Mouse (Mus musculus) intestine, postnatal 0 days (tissue): ENCODE data around the gene Rexo1. TPM values are rescaled to one million over a fixed set of nuclear protein-coding genes. Genes with fewer than 3 reads are reported as not detected.
A peak's percentile ranks its signal among the peaks of the same experiment; 100 is the strongest.
"Not testable (repeated sequence)": the region's sequence is repeated elsewhere in the genome, so short reads cannot be mapped to it uniquely, and the experiment has no call there.

Experiments
- ATAC-seq: fragments of 200-750 bp; cut with Nextera tagmentation; 2 replicates; pipeline ENCODE4 v1.8.0; 2017; ENCODE audit warnings: mild to moderate bottlenecking, moderate TSS enrichment, moderate library complexity
- H3K27ac ChIP-seq: fragments of 300-500 bp; sonication (generic); 2 replicates; pipeline ENCODE4 v1.5.1; 2014; ENCODE audit warnings: mild to moderate bottlenecking, low read depth, low read length, moderate library complexity
- H3K27me3 ChIP-seq: fragments of 300-500 bp; sonication (generic); replicated peaks from 2 replicates; pipeline ENCODE4 v1.6.1; 2014; ENCODE audit warnings: low read length, mixed read lengths; ENCODE audit not compliant: control insufficient read depth, insufficient read depth
- H3K36me3 ChIP-seq: fragments of 300-500 bp; sonication (generic); 2 replicates; pipeline ENCODE4 v1.6.1; 2014; ENCODE audit warnings: mild to moderate bottlenecking, moderate library complexity; ENCODE audit not compliant: control insufficient read depth, insufficient read depth
- H3K4me1 ChIP-seq: fragments of 300-500 bp; sonication (generic); replicated peaks from 2 replicates; pipeline ENCODE4 v1.6.1; 2014; ENCODE audit warnings: antibody characterized with exemption, low read length, mixed read lengths; ENCODE audit not compliant: control insufficient read depth, insufficient read depth
- H3K4me2 ChIP-seq: fragments of 300-500 bp; sonication (generic); replicated peaks from 2 replicates; pipeline ENCODE4 v1.6.1; 2014; ENCODE audit warnings: low read depth, mild to moderate bottlenecking, moderate library complexity
- H3K4me3 ChIP-seq: fragments of 300-500 bp; sonication (generic); 2 replicates; pipeline ENCODE4 v1.5.1; 2014; ENCODE audit warnings: low read depth, low read length
- H3K9ac ChIP-seq: fragments of 300-500 bp; sonication (generic); 2 replicates; pipeline ENCODE4 v1.6.1; 2014; ENCODE audit warnings: mild to moderate bottlenecking, low read depth, low read length
- H3K9me3 ChIP-seq: fragments of 300-500 bp; sonication (generic); 2 replicates; pipeline ENCODE4 v1.6.1; 2016; ENCODE audit warnings: mixed run types; ENCODE audit not compliant: control insufficient read depth
- CTCF ChIP-seq: sonication (generic); IDR thresholded peaks from 2 replicates; pipeline ENCODE4 v1.5.1; 2016; ENCODE audit warnings: low read depth, mild to moderate bottlenecking, control low read depth, antibody characterized with exemption, moderate library complexity
- WGBS: fragments of 180-500 bp; shearing (Covaris S2); extraction: QIAGEN DNeasy Blood & Tissue Kit; methylation state at CpG from one replicate; pipeline ENCODE4 v1.1.7; 2014; 5-methylcytosine and 5-hydroxymethylcytosine counted together
- polyA plus RNA-seq: library from polyadenylated mRNA; unstranded; fragments of >200 nt; fragmentation: Nextera tagmentation; extraction: Ambion mirVana; gene quantifications from 2 replicates; pipeline ENCODE4 v1.2.1, GENCODE M21; 2015

Gene Rexo1
- polyA plus RNA-seq, 1 experiment from 2014 or later, result 9.1 TPM

DNA sequence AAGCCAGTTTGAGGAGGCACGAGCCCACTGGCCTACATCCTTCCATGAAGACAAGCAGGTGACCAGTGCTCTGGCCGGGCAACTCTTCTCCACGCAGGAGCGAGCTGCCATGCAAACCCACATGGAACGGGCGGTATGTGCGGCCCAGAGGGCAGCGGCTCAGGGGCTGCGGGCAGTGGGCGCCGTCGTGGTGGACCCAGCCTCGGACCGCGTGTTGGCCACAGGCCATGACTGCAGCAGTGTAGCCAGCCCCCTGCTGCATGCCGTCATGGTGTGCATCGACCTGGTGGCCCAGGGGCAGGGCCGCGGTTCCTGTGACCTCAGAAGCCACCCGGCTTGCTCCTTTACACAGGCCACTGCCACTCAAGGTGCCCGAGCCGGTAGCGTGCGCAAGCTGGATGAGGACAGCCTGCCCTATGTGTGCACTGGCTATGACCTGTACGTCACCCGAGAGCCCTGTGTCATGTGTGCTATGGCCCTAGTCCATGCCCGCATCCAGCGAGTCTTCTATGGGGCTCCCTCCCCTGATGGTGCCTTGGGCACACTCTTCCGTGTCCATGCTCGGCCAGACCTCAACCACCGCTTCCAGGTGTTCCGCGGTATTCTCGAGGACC lies 45.5 kb upstream of the Rexo1 start:
- no peak for TF ChIP-seq CTCF
- WGBS, result 93% methylated on average over 32 of the region's 34 CpGs
- no peak overlapping the region for H3K9ac ChIP-seq
- no peaks in the 10 kb centered on the region for H3K9me3 ChIP-seq
- H3K27ac ChIP-seq, result peak overlapping the region; percentile 60
- ATAC-seq, result no peak
- H3K4me1 ChIP-seq, result no peaks in the 10 kb centered on the region; the same call in 1 of the 2 replicates
- no peaks in the 10 kb centered on the region for H3K27me3 ChIP-seq
- H3K4me3 ChIP-seq, result no peak overlapping the region
- peak overlapping the region; percentile 47 for H3K4me2 ChIP-seq
- peaks cover 39% of the 10 kb centered on the region for H3K36me3 ChIP-seq

DNA sequence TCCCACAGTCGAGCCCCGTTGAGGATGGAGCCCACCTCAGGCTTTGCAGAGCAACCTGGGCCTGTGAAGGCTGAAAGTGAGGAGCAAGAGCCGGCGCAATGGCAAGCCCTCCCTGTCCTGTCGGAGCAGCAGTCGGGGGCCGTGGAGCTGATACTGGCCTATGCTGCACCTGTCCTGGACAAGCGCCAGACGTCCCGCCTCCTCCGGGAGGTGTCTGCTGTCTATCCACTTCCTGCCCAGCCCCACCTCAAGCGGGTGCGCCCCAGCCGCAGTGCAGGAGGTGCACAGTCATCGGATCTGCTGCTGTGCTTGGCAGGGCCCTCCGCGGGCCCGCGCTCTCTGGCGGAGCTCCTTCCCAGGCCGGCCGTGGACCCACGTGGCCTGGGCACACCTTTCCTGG lies 44.9 kb upstream of the Rexo1 start:
- Histone ChIP-seq H3K27ac (peak overlapping the region; percentile 60), H3K36me3 (peaks cover 35% of the 10 kb centered on the region), H3K27me3 (no peaks in the 10 kb centered on the region), H3K9me3 (no peaks in the 10 kb centered on the region), H3K4me2 (peak overlapping the region; percentile 47), H3K9ac (no peak overlapping the region), H3K4me3 (no peak overlapping the region), H3K4me1 (no peaks in the 10 kb centered on the region; the same call in 1 of the 2 replicates)
- no peak for TF ChIP-seq CTCF
- ATAC-seq, result peak; percentile 64
- WGBS, result 45% methylated on average over 23 of the region's 23 CpGs

DNA sequence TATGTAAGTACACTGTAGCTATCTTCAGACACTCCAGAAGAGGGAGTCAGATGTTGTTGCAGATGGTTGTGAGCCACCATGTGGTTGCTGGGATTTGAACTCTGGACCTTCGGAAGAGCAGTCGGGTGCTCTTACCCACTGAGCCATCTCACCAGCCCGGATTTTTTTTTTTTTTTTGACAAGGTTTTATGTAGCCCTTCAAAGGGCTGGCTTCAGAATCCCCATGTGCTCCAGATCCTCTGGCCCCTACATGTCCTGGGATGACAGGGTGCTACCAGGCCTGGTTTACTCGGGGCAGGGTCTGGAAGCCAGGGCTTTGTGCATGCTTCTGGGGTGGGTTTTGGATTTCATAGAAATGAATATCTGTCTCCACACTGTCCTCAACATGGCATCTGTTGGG lies 44.4 kb upstream of the Rexo1 start, which contains the start of gene Gm49322:
Gm49322 (plus strand) TSS at position 301 of the 400 bp plus-strand sequence.
- WGBS, result 72% methylated on average over 4 of the region's 4 CpGs
- H3K9ac ChIP-seq, H3K27me3 ChIP-seq, H3K4me1 ChIP-seq, ATAC-seq, H3K9me3 ChIP-seq, H3K4me3 ChIP-seq: not testable (repeated sequence)
- peaks cover 29% of the 10 kb centered on the region for H3K36me3 ChIP-seq
- H3K27ac ChIP-seq, result peak within 1 kb of the TSS; percentile 82
- peak within 1 kb of the TSS; percentile 47 for H3K4me2 ChIP-seq

DNA sequence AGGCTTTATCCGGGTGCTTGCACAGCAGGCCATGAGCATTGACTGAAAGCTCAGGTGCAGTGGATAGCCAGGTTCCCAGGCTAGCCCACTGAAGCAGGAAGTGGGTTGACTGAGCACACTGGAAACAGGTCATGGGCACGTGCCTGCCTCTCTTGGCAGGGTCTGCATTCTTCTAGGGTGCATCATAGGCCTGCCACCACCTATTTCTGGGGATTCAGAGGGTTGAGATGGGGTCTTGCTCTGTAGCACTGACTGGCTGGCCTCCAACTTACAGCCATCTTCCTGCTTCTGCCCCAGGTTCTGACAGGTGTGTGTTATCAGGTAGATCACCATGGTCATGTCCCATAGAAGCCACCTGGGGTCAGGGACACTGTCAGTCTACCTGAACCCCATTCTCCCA lies 43.6 kb upstream of the Rexo1 start:
- Histone ChIP-seq H3K4me1 (no peaks in the 10 kb centered on the region; the same call in 1 of the 2 replicates), H3K4me3 (no peak overlapping the region), H3K4me2 (no peak overlapping the region), H3K9ac (no peak overlapping the region), H3K27me3 (no peaks in the 10 kb centered on the region), H3K27ac (peak overlapping the region; percentile 82; the same call in 1 of the 2 replicates), H3K9me3 (no peaks in the 10 kb centered on the region), H3K36me3 (peaks cover 29% of the 10 kb centered on the region)
- WGBS, result 77% methylated on average over 2 of the region's 2 CpGs
- no peak for ATAC-seq
- TF ChIP-seq CTCF, result no peak

DNA sequence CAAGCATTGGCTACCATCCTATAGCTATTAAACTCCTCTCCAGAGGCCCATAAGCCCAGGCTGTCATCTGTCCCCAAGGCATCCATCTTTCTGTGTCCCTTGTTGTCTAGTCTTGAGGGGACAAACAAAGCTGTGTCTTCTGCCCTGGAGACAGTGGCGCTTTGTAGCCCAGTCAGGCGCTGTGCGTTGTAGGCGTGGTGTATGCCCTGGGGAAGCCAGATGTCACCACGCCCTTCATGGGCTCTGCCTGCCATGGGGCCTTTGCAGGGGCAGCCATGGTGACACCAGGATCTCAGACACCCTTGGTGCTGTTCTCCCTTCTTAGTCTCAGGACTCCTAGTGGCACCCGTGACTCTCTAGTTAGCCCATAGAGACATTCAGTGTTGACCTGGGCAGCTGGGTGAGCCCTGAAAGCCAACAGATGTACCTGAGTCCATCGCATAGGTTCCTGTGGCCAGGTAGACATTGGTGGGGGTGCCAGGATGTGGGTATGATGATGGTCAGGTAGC lies 42.7 kb upstream of the Rexo1 start:
- Histone ChIP-seq H3K9ac (peak overlapping the region; percentile 28; the same call in 1 of the 2 replicates), H3K4me1 (no peaks in the 10 kb centered on the region; the same call in 1 of the 2 replicates), H3K9me3 (no peaks in the 10 kb centered on the region), H3K36me3 (peaks cover 29% of the 10 kb centered on the region), H3K27ac (peak overlapping the region; percentile 82), H3K4me2 (peak overlapping the region; percentile 69), H3K4me3 (peak overlapping the region; percentile 69), H3K27me3 (no peaks in the 10 kb centered on the region)
- 47% methylated on average over 7 of the region's 7 CpGs for WGBS
- ATAC-seq, result peak; percentile 13; the same call in 1 of the 2 replicates
- no peak for TF ChIP-seq CTCF

DNA sequence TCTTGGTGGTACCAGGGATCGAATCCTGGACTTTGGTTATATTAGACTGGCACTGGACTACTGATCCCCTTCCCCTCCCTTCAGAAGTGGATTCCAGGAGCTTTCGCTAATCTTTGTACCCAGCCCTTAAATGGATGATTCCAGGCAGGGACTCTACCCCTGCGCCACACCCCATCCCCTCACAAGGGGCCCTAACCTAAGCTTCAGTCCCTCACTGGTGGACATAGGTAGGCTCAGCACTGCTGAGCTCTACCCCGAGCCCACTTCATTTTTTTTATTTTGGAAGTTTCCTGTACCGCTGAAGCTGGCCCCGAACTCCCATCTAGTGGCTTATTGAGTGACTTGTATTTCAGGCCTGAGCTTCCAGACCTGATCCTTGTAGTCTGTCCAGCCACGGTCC lies 42.0 kb upstream of the Rexo1 start:
- no peak for TF ChIP-seq CTCF
- Histone ChIP-seq H3K36me3 (peaks cover 23% of the 10 kb centered on the region), H3K27me3 (no peaks in the 10 kb centered on the region), H3K4me2 (peak overlapping the region; percentile 69), H3K9me3 (no peaks in the 10 kb centered on the region), H3K9ac (peak overlapping the region; percentile 47; the same call in 1 of the 2 replicates), H3K4me3 (peak overlapping the region; percentile 69), H3K27ac (peak overlapping the region; percentile 82), H3K4me1 (no peaks in the 10 kb centered on the region; the same call in 1 of the 2 replicates)
- peak; percentile 26; the same call in 1 of the 2 replicates for ATAC-seq
- WGBS, result 20% methylated on average over 7 of the region's 7 CpGs
